Mouse (Mus musculus): ENCODE results near the gene Ube2ql1.

Gene Ube2ql1

GRCm38 (mm10) chr13:69739759-69740135, at the start of gene Ube2ql1:
Ube2ql1 (minus strand) TSS chr13:69739889.
- peak; percentile 90 for DNase-seq (ENCODE audit: low spot score)

GRCm38 (mm10) chr13:69788704-69789103, 49.0 kb upstream of the Ube2ql1 start:
- no peak for DNase-seq (ENCODE audit: low spot score)

GRCm38 (mm10) chr13:69778221-69778620, 38.5 kb upstream of the Ube2ql1 start:
- no peak for DNase-seq (ENCODE audit: low spot score)

GRCm38 (mm10) chr13:69772358-69772757, 32.7 kb upstream of the Ube2ql1 start:
- no peak for DNase-seq (ENCODE audit: low spot score)

- DNase-seq (ENCODE audit: low spot score): no peak
Observed at GRCm38 (mm10) chr13:69770538-69771456, 31.1 kb upstream of the Ube2ql1 start.

- DNase-seq (ENCODE audit: low spot score): no peak
Observed at GRCm38 (mm10) chr13:69768152-69768551, 28.5 kb upstream of the Ube2ql1 start.

GRCm38 (mm10) chr13:69764646-69765045, 25.0 kb upstream of the Ube2ql1 start:
- no peak for DNase-seq (ENCODE audit: low spot score)

- DNase-seq (ENCODE audit: low spot score): peak; percentile 18
Observed at GRCm38 (mm10) chr13:69761393-69761792, 21.7 kb upstream of the Ube2ql1 start.

GRCm38 (mm10) chr13:69758979-69759378, 19.3 kb upstream of the Ube2ql1 start:
- no peak for DNase-seq (ENCODE audit: low spot score)

- DNase-seq (ENCODE audit: low spot score): no peak
Observed at GRCm38 (mm10) chr13:69752875-69753274, 13.2 kb upstream of the Ube2ql1 start.

- no peak for DNase-seq (ENCODE audit: low spot score)
Observed at GRCm38 (mm10) chr13:69751510-69751909, 11.8 kb upstream of the Ube2ql1 start.

- no peak for DNase-seq (ENCODE audit: low spot score)
Observed at GRCm38 (mm10) chr13:69748756-69749155, 9.1 kb upstream of the Ube2ql1 start.

- peak; percentile 58 for DNase-seq (ENCODE audit: low spot score)
Observed at GRCm38 (mm10) chr13:69740331-69741285, 919 bp upstream of the Ube2ql1 start.

GRCm38 (mm10) chr13:69739091-69739758, 464 bp downstream of the Ube2ql1 start:
- peak; percentile 32 for DNase-seq (ENCODE audit: low spot score)

GRCm38 (mm10) chr13:69738461-69738971, 1.2 kb downstream of the Ube2ql1 start:
- peak; percentile 25 for DNase-seq (ENCODE audit: low spot score)

- no peak for DNase-seq (ENCODE audit: low spot score)
Observed at GRCm38 (mm10) chr13:69737444-69738185, 2.1 kb downstream of the Ube2ql1 start.

- DNase-seq (ENCODE audit: low spot score): no peak
Observed at GRCm38 (mm10) chr13:69732636-69733035, 7.1 kb downstream of the Ube2ql1 start.

GRCm38 (mm10) chr13:69725376-69725775, 14.3 kb downstream of the Ube2ql1 start:
- no peak for DNase-seq (ENCODE audit: low spot score)

- DNase-seq (ENCODE audit: low spot score): peak; percentile 7
Observed at GRCm38 (mm10) chr13:69721141-69721540, 18.5 kb downstream of the Ube2ql1 start.

- DNase-seq (ENCODE audit: low spot score): no peak
Observed at GRCm38 (mm10) chr13:69717860-69718598, 21.7 kb downstream of the Ube2ql1 start.

All from ovary, postnatal 36 days (tissue).